Mouse (Mus musculus): ENCODE data around the gene Mrgprf.

Mrgprf gene

DNA sequence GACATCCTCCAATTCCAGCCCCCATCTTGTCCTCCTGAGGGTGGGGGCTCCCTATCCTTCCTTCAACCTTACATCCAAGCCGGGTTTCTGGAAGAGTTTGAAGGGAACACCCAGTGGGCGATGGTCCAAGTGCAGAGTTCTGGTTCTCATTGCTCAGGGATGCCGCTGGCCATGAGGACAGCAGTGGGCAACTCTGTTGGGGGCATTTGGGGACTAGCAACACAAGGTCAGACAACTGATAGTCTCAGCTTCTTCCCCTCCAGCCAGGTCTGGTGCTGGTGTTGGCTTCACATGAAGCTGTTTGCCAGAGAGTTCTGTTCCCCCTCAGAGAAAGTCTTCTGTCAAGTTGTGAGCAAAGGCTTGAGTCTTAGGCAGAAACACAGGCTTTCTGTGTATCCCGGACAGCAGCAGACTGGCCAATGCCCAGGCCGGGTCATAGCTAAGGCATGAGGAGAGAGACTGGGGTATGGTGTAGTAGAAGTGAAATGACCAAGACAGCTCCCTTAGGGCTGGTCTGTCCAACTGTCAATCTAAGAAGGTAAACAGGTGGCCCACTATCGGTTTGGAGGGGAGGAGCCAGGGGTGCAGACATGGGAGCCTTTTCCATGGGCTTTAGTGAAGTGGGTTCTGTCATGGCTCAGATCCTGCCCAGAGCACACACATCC is 845 bp downstream of the Mrgprf start:
- DNase-seq = peak; percentile 68

DNA sequence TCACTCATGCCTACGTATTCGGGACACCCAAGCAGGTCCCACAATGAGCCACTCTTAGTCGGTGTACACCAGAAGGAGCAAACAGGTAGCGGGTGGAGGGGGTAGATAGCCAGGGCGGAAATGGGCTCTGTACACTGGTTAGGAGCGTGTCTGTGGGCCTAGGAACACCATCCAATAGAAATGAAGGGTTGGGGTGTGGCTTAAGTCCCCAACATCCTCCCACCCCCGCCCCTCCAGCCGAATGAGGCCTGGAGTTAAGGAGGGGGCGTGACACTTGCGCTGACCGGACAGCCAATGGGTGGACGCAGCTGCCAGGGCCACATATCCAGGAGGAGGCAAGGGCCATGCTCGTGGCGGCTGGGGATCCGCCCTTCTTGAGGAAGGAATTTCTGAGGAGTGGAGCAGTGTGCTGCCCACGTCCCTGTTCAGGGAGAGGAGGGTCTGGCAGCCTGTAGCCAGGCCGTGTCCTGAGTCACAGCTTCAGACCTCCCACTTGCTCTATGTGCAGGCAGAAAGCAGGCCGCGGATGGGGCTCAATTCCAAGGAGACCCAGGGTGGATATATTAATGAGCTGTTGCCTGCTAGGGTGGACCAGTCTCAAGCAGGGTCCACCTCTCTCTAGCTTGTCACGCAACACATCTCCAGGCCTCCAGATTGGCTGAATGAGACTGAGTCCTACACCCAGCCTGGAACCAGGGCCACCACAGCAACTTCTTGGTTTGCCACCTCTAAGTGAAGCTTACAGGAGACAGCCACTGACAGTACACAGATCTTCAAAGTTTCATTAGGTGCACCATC is 2.1 kb downstream of the Mrgprf start:
- DNase-seq = peak; percentile 82

DNA sequence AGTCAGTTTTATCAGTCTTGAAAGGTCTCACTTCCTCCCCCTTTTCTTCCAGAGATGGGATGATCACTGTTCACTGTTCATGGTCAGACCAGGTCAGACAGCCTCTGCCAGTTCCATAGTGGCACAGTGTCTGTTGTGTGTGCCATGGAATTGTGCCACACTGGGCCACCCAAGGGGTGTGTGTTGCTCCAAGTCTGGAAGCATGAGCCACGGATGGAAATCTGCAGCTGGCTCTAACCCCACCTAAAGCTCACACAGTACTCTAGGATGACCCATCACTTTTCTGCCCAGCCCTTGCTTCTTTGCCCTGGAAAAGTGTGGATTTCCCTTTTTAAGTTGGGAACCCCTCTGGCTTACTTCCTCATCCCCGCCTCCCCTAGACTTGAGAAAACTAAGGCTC is 3.5 kb downstream of the Mrgprf start:
- DNase-seq = no peak

DNA sequence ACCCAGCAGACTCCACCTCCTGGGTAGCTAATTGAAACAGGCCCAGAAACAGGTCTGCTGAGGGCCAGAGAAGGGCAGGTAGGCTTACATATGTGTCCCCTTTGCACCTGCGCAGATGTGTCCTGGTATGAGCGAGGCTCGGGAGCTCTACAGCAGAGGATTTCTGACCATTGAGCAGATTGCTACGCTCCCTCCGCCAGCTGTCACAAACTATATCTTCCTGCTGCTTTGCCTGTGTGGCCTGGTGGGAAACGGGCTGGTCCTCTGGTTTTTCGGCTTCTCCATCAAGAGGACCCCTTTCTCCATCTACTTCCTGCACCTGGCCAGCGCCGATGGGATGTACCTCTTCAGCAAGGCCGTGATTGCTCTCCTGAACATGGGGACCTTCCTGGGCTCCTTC is 7.0 kb downstream of the Mrgprf start:
- no peak for DNase-seq

DNA sequence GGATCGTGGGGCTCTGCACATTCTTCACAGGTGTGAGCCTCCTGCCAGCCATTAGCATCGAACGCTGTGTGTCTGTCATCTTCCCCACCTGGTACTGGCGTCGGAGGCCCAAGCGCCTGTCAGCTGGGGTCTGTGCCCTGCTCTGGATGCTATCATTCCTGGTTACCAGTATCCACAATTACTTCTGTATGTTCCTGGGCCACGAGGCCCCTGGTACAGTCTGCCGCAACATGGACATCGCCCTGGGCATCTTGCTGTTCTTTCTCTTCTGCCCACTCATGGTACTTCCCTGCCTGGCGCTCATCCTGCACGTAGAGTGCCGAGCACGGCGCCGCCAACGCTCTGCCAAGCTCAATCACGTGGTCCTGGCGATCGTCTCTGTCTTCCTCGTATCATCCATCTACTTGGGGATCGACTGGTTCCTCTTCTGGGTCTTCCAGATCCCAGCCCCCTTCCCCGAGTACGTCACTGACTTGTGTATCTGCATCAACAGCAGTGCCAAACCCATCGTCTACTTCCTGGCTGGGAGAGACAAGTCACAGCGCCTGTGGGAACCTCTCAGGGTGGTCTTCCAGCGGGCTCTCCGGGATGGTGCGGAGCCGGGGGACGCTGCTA is 7.5 kb downstream of the Mrgprf start:
- DNase-seq = peak; percentile 60

DNA sequence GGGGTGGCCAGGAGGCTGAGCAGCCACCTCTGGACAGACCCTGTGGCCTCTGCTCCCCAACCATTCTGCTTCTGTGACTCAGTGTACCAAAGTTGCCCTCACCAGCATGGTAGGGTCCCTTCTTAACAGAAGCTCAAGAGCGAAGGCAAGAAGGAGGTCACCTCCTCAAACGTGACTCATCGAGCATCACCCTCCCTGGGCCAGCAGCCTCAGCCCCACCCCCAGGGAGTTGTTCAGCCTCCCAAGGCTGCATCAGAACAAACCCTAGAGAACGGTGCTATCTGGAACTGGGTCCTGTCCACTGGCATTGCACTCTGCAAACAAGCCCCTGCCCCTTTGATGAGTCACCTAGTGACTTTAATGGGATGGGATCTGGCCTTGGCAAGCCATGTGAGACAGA is 8.2 kb downstream of the Mrgprf start:
- DNase-seq = no peak

DNA sequence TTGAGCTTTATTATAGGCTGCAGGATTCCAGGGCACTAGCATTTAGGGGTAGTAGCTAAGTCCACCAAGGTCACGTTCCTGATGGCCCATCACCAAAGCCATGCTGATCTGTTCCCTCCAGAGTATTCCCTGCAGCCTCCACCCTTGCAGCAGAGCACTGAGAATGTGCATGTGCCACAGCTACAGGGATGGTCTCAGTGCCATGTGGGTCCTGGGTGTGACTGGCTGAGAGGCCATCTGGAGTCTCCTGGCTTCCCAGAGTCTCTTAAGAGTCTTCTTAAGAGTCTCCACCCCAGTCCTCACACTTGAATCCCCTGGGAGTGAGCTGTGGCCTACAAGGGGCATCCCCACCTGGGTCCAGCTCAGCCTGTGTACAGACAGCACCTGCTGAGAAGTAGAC is 9.2 kb downstream of the Mrgprf start:
- DNase-seq = no peak

DNA sequence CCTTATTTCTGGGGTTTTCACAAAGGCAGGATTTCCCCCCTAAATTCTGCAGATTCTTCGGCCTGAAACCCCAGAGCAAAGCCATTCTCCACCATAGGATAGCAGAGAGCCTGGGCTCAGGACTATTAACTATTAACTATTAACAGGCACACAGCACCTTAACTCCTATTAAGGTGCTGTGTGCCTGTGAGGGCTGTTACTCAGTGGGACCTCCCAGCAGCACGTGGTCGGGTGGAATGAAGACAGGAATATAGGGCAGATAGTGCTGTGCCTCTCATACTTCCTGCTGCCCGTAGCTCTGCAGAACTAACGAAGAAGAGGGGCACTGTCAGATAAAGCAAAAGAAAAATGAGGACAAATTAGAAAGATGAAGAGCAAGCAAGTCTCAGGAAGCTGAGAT is 9.9 kb downstream of the Mrgprf start:
- no peak for DNase-seq

DNA sequence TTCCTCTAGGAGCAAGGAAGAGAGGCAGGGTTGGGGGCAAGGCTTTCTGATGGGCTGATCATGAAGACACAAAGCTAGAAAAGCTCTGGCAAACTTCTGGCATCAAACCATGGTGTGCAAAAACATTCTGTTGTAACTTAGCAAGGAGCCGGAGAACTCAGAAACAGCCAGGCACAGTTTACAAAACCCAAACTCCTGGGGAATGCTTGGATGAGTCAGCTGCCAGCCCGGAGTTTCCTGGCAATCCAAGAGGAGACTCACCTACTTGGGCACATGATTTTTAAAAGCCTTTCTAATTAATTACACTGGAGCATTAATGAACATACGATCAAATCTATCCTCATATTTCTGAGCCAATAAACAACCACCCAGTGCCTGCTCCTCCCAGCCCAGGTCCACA is 11.5 kb downstream of the Mrgprf start:
- no peak for DNase-seq

DNA sequence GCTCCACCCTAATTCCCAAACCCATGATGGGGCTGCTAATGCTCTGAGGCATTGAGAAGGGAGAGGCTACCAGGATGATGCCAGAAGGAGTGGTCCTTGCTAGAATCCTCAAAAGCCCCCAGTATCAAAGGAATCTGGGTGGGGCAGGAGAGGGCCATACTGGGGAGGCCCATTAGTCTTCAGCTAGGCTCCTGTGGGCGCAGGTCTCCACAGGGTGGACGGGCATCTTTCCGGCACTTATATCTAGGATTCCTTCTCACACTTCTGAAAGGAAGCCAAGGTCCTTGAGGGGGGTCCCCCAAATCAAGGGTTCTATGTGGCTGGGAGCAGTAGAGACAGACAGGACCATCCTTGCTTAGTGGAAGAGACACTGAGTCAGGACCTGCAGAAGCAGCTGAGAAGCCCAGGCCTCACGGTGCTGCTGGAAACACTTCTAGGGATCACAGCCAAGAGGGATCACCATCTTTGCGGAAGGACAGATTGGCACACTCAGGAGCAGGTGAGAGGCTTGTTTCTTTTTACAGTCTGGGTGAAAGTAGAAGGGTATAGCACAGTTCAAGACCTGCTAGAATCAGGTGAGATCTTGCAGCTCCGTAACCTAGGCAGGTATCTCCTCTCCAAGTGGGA is 14.3 kb downstream of the Mrgprf start, which contains the start of gene Mrgprd:
TSS of gene Mrgprd (plus strand) at position 51 of the 627 bp plus-strand sequence.
- DNase-seq = no peak

DNA sequence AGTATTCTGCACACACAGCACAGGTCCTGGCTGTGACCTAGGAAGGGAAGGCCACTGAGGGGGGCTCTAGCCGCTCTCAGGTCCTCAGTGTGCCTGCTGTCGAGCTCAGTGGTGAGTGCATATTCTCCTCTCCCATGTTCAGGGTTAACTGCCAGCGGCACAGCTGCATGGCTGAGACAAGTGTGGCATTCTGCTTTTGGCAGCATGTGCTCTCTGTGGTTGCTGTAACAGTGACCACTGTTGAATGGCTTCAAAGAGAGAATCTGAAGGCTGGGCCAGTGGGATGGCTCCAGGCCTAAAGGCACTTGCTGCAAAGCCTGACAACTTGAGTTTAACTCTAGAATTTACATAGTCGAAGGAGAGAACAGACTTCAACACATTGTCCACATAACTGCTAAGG is 16.9 kb downstream of the Mrgprf start:
- no peak for DNase-seq

DNA sequence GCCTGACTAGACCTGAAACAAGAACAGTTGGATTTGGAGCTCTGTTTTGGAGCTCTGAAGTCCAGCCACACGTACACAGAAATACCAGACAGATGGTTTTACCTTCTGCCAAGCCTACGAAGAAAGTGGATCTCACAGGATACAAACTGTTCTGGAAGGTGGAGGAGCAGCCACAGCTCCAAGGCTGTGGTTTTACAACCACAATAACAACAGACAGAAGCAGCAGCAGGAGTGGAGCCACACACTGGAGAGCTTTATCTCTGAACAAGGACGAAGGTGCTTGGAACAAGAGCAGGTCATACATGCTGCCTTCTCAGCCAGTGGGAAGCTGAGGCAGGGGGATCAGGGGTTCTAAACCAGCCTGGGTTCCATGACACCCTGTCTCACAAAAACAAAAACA is 18.9 kb downstream of the Mrgprf start:
- peak; percentile 65 for DNase-seq

DNA sequence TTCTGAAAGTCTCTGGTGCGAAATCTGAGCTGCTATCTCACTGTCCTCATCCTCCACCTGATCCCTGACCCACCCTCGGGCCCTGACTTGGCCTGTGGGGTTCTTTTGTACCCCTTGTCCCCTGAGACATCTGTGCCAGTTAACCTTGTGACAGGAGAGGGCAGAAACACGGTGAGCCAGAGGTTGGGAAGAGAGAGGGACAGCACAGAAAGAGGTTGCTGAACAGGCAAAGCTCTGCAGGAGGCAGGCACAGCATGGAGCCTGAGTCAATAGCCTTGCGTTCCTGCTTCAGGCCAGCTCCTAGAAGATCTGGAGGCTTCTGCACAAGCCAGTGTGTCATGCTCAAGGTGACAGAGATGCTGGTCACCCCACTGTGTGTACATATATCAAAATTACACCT is 23.0 kb downstream of the Mrgprf start:
- DNase-seq = no peak

DNA sequence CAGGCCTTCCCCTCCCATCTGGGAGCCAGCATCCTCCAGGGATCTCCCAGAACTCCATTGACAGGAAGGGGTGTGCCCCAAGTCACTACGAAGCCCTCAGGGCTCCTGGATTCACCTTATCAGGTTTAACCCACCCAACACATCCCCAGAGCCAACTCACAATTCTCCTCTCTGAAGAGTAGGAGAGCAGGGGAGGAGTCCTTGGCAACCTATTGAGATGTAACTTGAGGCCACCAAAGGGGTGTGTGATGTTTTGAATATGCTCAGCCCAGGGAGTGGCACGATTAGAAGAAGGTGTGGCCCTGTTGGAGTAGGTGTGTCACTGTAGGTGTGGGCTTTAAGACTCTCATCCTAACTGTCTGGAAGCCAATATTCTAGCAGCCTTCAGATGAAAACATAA is 25.1 kb downstream of the Mrgprf start:
- no peak for DNase-seq

DNA sequence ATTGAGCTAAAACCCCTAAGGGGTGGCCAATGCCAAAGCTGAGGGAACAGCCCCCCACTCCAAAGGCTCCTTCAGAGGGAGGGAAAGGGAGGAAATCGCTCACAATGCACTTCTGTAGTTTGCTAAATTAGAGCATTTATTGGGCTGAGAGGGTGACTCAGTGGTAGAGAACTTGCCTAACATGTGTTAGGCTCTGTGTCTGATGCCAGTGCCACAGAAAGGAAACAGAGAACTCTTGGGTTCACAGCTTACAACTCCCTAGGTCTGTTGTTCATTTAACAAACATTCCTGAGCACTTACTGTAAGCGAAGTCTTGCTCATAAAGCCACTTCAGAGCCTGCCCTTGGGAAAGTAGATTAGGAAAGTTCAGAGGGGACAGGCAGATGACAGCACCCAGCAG is 29.4 kb downstream of the Mrgprf start:
- DNase-seq = no peak

DNA sequence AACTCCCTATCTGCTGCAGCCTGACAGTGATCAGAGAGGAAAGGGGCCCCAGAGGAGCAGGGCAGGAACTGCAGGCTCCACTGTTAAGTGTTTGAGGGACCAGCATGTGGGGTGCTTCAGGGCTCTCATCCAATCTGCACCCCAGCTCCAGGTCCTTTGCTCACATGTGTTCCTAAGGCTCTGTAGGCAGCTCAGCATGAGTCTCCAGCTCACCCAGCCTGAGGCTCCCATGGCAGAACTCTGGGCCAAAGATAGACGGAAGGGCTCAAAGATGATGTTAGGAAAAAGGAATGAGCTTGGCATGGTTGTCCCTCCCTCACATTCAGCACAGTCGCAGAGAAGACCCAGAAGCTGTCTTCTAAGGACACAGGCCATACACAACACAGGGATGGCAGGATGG is 30.0 kb downstream of the Mrgprf start:
- no peak for DNase-seq

DNA sequence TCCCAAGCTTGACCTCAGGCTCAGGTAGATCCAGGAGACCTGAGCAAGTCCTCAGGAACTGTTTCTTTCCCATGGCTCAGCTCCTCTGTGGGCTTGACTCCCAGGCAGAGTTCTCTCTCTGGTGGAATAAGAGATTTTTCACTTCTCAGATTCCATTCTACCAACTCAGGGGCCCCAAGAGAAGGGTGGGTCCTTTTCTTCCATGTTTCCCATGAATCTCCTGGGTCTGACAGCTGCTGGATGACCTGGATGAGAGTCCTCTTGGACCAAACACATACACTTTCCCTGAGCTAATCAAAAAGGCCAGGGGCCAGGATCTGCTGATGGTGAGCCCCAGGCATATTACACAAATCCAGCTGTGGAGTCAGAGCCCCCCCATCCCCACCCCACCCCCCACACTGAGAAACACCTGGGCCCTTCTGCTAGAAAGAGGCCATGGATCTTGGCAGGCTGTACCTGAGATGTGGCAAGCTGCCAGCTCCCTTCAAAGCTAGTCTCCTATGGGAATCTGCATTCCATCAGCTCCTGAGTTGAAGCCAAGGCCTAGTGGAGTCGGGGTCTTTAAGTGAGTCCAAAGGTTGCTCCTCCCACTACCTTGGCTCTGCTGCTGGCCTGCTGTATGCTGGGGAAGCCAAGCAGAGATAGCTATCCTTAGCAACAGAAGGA is 31.9 kb downstream of the Mrgprf start:
- peak; percentile 74 for DNase-seq

DNA sequence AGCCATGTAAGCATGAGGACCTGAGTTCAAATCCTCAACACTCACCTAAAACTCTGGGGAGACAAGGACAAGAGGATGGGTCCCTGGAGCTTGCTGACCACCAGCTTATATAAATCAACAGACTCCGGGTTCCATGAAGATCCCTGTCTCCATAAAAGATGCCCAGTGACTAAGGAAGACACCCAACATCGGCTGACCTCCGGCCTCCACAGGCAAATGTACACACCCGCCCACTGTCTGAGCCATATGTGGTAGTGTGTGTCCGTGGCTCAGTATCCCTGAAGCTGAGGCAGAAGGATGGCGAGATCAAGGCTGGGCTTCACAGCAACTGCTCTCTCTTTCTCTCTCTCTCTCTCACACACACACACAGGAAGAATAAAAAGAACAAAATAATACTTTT is 33.3 kb downstream of the Mrgprf start:
- no peak for DNase-seq

DNA sequence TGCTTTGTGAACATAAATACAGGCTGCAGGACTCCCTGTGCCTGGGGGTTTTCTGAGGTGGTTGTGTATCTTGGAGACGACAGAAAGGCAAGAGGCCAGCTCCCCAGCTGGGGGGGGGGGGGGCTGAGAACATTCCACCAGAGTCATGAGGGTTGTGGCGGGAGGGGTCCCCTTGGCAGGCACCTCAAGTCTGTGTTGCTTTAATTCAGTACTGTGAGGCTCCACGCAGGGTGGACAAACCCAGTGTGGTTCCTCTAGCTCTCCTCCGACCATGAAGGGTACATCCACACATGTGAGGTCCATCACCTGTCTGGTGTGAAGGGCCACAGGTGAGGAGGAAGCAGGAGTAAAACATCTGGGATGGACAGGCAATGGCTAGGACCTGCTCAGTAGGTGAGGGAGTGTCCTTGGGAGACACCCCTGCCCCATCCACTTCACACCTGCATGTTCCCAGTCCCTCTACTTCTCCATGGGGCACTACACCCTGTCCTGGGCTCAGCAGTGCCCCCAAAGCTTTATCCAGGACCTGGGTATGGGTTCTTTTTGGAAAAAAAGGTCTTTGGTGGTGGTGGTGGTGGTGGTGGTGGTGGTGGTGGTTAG is 33.9 kb downstream of the Mrgprf start:
- DNase-seq = peak; percentile 48

DNA sequence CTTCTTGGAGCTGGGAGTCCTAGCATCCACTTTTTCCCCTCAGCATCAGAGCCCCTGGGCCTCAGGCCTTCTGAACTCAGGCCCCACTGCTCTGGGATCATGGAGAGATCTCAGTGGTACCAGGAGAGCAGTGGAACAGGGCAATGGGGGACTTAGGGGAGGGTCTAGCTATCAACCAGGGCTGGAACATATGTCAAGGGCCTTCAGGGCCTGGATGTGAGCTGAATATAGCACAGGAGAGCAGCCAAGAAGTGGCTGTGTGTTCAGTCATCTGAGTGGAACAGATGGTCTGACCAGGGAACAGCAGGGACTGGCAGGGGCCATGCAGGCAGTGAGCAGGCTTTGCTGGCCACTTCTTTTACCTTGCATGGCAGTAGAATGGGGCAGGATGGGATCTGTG is 34.6 kb downstream of the Mrgprf start:
- DNase-seq = peak; percentile 93

DNA sequence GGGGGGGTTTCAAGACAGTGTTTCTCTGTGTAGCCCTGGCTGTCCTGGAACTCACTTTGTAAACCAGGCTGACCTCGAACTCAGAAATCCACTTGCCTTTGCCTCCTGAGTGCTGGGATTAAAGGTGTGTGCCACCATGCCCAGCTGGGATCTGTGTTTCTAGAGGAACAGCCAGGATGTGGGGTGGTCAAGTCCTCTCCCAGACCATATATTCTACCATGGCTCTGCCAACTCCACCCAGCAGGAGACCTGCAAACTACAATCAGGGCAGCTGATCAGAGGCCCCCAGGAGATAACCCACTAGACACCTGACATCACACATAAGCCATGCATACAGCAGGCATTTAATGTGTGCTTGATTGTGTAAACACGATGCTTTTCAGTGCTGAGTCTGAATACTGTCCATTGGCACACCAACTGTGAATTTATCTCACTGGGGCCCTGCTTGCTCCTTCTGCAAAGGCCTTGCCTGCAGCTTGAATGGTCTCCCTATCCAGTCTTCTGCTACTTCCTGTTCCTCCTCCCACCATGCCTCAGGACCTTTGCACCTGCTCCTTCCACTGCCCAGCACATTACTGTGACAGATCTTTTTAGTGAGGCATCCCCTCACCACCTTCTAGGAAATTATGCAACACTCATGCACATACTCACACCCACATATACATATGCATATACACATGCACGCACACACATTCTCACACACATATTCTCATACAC is 35.1 kb downstream of the Mrgprf start:
- peak; percentile 74 for DNase-seq

DNA sequence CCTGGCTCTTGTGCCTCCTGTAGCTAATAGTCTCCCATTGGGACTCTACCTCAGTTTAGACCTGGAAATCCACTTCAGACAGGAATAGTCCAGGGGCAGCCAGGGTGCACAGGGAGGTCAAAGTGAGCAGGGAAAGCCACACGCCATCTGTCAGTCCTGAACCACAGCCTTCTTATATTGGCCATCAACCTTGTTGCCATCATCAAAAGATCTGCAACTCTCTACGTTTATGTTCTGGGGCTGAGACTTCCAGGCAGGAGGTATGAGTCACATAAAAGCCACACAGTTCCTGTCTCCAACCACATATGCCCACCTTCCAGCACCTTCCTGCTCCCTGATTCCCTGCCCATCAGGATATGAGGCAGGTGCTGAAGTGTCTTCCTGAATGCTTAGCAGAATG is 37.3 kb downstream of the Mrgprf start:
- DNase-seq = peak; percentile 50

All from cerebellum, adult 11 months (tissue).